Mouse (Mus musculus): ENCODE measurements at regions not wholly inside any gene's neighbourhood (a gene's known extent, or its start where the extent isn't known, plus 50 kb on each side); places are given as distances from the start of the nearest gene placed in this dataset.

DNA sequence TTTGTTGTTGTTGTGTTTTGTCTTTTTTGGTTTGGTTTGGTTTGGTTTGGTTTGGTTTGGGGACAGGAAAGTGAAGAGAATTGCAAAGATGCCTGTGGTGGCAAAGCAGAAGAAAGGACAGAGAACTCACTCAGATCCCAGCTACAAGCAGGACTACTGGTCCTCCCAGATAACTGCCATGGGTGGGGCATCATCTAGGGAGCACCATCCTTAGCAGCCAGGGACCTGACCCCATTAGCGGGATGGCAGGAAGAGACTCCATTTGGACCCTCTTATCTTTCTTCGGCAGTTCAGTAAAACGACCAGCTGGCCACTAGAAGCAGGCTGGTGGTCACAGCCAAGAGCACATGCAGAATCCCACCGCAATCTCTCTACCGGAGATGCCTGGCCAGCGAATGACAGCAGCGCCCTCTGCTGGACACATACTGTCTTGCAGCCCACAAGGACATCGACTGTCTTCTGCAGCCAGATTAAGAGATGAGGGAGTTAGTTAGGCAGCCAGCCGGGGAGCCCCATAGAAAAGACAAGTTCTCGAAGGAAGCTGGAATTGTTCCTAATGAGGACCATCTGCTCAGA lies 119.8 kb downstream of the Gm9195 start:
- peak; percentile 34 for DNase-seq

DNA sequence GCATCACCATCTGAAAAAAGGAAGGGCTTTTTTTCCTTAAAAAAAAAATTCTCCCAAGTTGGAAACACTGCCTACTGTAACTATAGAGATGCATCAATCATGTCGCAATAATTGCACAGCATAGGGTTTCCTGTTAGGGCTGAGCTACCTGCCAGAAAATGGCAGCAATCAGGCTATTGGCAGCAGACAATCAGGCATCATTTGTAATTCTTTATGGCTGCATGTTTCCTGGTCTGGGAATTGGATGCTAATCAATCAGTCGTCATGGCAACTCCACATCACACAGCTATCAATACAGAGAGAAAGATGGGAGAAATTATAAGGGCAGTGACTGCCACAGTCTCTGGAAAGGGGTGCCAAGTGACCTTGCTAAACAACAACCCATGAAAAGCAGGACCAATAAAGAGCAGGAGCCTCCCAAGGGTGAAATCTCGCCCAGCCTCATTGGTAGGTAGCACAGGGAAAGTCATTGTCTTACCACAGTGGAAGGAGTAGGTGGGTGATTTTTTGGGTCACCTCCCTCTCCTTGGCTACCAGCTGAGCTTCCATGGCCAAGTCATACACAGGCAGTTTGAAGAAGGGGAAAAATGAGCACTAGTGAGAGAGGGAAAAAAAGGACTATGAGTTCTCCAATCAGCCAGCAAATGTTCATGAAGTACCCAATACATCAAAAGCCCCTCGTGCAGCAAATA lies 130.7 kb downstream of the Gm9195 start:
- DNase-seq: no peak

DNA sequence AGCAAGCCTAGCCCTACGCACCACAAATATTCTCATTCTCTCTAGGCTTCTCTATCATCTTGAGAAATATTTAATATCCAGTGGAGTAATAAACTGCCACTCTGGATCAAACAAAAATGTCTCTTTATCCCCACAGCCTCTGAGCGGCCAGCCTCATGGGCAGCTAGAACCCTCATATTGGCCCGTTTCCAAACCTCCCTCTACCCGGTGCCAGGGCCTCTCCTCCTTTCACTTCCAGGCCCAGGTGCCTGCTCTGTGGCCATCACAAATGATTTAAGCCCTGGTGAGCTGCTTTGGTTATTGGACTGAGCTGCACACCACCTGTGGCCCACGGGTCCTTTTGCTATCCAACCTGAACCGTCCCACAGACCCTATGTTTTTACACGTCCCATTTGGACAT lies 131.5 kb downstream of the Gm9195 start:
- DNase-seq: no peak

DNA sequence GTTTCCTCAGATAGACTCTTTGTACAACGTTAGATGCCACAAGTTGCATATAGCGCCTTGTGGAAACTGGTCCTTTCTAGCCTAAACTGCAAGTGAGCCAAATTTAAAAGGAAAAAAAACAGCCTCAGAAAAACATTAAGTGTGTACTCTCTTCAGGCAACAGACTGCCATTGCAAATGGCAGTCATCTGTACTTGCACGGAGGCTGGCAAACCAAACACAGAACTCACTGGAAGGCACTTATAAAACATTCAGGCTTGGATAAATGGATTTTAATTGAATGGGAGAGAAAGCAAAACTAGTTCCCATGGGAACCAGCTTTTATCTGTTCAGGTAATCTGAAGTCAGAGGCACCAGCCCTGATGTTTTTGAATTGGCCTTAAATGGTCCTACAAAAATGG lies 133.7 kb downstream of the Gm9195 start:
- no peak for DNase-seq

DNA sequence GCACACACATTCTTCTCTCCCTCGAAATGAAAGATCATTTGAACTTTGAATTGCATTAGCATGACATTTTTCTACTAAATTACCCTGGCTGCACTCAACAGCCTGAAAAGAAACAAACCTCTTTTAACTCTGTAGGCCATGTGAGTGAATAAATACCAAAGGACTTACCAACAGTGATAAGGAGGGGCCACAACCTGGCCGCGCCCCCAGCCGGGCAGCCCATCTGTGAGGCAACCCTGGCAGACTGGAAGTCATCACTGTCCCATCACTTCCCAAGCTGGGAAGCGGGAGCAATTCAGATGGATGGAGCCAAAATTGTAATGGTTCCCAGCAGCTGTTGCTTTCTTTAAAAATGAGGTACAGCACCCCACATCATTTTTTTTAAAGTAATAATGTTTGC lies 149.5 kb downstream of the Gm9195 start:
- DNase-seq: no peak

DNA sequence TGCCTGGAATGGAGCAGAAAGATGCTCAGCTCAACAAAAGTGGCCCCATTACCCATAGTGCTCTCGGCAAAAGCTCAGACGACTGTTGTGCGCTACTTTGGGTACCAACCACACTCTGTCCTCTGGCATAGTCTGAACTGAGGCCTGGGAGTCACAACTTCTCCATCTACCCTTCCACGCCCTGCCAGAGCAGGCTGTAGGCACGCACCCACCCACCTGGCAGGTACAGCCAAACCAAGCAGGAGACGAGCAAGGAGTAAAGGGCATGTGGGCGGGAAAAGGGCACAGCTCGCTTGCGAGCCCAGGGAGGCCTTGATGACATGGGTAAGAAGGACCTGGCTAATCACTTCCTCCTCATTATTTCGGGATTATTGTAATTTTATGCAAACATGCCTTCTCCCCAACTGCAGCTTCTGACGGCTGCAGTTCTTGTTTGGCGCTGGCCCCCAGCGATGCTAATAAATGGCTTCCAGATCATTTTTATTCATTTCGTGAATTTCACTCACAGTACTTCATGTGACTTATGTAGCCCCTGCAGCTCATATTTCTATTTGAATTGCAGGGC lies 150.0 kb downstream of the Gm9195 start:
- no peak for DNase-seq

DNA sequence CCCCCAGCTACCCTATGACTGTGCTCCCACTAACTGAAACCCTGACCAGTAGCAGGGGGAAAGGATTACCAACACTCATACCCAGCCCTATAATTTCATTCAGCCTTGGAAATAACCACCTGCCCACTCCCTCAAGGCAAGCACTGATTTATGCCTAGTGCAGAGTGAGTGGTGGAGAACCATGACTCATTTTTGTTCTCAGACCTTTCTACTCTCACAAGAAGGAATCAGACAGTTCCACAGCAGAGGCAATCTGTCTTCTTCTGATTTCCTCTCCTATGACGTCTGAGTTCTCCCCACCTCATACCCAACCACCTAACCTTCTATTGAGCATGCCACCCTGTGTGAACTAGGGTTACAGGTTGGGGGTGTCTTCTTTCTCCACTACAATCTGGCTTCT lies 153.6 kb downstream of the Gm9195 start:
- no peak for DNase-seq

GRCm38 (mm10) chr14:72303856-72304255 lies 187.8 kb downstream of the Gm9195 start:
- DNase-seq: peak; percentile 27

- no peak for DNase-seq
Observed at GRCm38 (mm10) chr14:72300026-72300425, 191.6 kb downstream of the Gm9195 start.

DNA sequence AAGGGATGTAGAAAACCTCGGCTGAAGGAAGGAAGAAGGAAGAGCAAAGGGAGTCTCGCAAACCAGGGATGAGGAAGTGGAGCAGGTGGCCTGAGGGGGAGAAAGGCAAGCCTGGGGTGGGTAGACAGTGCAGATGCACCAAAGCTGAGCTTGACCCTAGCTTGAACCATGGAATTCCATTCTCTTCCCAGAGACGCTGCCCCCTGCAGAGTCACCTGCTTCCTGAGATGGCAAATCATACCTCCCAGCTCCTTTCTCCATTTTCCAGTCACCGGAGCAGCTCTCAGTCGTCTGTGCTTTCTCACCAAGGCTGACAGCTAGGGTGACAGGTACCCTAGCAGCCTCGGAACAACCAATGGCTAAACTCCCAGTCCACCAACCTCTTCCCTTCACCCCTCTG lies 197.0 kb downstream of the Gm9195 start:
- no peak for DNase-seq

- no peak for DNase-seq
Observed at GRCm38 (mm10) chr14:72293677-72294387, 197.8 kb downstream of the Gm9195 start.

DNA sequence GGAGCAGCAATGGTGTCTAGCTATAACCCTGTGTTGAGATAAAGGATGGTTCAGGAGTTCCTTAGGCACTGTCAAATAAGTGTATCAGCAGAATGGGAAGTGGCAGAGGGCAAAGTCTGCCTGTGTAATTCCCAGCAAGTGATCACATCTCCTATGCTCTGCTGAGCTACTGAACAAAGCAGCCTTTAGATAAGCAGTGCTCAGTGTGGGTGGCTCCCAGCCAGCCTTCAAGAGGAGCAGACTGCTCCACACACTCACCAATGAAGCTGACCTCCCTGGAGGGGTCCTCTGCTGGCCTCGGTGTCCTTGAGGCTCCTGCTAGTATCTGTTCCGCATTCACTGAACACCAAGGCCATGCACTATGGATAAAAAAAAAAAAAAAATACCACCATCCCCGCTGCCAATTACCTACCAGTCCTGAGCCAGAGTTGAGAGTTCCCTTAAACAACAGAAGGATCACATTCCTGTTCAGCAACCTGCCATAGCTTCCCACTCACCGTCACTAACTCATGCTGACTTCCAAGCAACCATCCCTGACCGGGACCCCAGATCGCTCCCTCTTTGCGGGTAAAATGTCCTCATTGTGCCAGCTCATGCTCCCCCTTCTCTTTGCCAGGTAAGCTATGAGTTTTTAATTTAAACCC lies 198.9 kb downstream of the Gm9195 start:
- no peak for DNase-seq

DNA sequence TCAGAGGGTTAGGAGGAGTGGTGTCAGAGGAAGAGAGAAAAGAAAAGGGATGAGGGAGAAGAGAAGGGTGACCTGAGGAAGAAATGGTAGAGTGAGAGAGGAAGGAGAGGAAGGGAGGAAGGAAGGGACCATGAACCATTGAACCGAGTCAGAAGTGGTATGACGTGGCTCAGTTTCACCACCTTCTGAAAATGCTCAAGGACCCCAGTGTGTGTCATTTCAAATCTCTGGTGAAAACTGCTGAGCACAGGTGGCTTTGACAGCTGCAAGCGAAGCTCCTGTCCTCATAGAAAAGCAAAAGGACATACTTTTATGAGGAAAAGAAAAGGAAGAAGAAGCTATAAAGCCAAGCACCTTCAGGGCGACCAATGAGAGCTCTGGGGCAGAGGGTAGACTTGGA lies 214.3 kb downstream of the Gm9195 start:
- DNase-seq: no peak

DNA sequence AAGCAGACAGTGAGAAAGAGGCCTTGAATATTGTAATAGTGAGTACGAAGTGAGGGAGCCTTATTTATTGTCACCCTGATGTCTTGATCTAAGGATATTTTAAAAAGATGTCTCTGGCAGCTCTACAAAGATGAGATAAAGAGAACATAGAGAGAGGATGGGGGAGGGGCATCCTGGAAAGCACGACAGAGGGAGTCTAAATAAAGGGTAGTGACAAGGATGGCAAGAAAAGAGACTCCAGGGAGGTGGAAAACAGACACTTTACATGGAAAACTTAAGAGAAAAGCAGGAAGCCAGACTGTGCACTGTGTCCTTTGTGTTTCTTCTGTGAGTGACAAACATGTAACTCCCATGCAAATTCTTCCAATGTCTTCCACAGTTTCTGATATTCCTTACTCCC lies 232.4 kb downstream of the Gm9195 start:
- no peak for DNase-seq

- DNase-seq: no peak
Observed at GRCm38 (mm10) chr14:72241872-72242271, 249.8 kb downstream of the Gm9195 start.

DNA sequence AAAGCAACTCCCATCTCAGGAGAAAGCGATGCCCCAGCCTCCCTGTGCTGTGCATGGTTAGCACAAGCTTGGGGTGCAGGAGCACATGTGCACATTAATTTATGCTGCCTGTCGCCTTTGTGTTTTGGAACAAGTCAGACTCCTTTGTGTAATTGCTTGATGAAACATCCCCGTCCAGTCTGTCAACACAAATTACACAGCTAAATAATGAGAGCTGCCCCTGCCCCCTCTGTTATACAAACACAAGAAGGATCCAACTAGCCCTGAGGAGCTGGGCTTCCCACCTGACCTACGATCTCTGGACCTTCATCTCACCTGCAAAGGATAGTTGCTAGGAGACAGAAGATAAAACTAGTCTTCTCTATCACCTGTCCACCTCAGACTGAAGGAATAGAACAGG lies 251.4 kb downstream of the Gm9195 start:
- DNase-seq: no peak

- no peak for DNase-seq
Observed at GRCm38 (mm10) chr14:72238344-72238743, 253.3 kb downstream of the Gm9195 start.

GRCm38 (mm10) chr14:72234234-72235075 lies 257.2 kb downstream of the Gm9195 start:
- peak; percentile 87 for DNase-seq

DNA sequence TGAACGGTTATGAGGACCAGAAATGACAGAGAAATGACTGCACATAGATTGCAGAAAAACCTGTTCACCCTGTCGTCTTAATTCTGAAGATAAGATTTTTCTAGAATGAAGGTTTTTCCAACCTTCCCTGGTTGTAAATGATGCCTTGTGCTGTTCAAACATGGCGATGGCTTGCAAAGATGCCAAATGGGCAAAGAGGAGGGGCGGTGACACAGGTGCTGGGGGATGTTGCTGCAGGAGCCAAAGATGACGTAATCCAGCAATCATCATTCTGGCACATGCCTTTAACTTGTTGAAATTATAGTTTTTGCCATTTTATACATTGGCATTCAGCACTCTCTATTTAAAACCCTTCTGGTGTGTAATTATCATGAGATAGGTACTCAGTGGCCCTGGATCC lies 263.8 kb downstream of the Gm9195 start:
- DNase-seq: no peak

- no peak for DNase-seq
Observed at GRCm38 (mm10) chr14:72227441-72227840, 264.2 kb downstream of the Gm9195 start.

GRCm38 (mm10) chr14:72226946-72227345 lies 264.7 kb downstream of the Gm9195 start:
- DNase-seq: no peak

- no peak for DNase-seq
Observed at GRCm38 (mm10) chr14:72222836-72223235, 268.8 kb downstream of the Gm9195 start.

DNA sequence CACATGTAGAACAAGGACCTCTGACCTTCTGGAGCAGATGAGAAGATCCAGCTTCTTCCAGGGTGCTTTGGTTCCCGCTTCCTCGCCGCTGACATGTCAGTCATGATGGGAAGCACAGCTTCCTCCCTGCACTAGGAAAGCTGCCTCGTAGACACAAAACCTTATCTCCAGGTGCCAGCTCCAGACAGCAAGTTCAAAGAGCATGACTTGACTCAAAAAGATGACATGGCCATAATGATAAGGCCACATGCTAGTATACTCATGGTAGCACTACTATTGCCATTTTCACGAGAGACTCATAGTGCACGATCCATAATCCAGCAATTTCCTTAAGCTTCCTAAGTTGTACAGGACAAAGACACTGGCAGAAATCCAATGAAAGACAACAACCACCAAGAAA lies 272.1 kb downstream of the Gm9195 start:
- no peak for DNase-seq

Data from cerebellum, adult 11-12 months (tissue).